Mouse (Mus musculus): Measurements from ENCODE around the gene Fgfr2.

Fgfr2 gene

GRCm38 (mm10) chr7:131001976-131002726, 2121.0 kb downstream of the Fgfr2 start:
- no peak for DNase-seq (ENCODE audit: low read depth, low spot score)

GRCm38 (mm10) chr7:130993907-130994306, 2129.2 kb downstream of the Fgfr2 start:
- DNase-seq (ENCODE audit: low read depth, low spot score) = peak; percentile 35

GRCm38 (mm10) chr7:130991174-130991789, 2131.9 kb downstream of the Fgfr2 start:
- DNase-seq (ENCODE audit: low read depth, low spot score) = no peak

DNA sequence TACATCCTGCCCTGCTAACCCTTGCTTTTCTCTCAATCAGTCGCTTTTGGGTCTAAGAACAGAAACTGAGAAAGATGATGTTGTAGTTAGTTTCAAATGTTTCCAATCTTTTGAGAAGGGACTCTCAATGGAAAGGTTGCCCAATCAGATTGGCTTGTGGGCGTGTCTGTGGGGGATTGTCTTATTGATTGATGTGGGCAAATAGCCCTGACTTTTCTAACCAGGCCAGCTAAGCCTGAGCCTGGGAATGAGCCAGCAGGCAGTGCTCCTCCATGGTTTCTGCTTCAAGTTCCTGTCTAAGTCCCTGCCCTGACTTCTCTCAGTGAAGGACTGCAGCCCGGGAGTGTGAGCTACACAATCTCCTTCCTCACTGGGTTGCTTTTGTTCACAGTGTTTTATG, 2133.8 kb downstream of the Fgfr2 start:
- no peak for DNase-seq (ENCODE audit: low read depth, low spot score)

DNA sequence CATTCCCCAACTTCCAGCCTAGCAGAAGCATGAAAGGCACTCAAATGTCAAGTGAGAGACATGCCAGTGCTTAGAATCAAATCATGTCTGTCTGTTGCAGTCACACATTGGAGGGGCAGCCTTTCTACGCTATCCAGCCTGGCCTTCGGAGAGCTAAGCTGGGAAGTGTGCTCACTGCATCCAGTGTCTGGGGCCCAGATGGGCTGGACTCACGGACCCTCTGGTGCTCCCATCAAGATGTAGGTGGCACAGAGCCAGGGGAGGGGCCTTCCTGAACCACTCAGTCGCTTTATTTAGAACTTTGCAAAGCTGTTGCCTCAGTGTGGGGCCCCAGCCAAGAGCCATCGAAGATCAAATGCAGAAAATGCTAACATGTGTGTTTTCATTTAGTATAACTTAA, 2135.0 kb downstream of the Fgfr2 start:
- DNase-seq (ENCODE audit: low read depth, low spot score) = no peak

- DNase-seq (ENCODE audit: low read depth, low spot score) = no peak
Observed at GRCm38 (mm10) chr7:130985716-130986115, 2137.4 kb downstream of the Fgfr2 start.

DNA sequence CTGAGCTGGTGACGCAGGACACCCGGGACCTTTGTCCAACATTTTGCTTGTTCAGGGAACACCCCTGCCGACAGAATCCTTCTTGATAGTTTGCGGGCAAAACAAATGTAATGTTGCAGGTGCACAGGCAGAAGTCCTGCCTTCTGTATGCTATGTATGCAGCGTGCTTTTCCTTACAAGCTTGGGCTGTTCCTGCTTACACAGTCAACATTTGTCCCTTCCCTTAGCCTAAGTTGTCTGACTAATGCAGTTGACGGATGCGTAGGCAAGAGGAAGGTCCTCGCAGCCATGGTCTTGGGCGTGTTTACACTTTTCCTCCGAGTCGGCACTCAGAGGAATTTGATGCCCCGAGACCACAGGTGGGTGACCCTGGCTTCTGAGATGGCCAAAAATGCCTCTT, 2138.0 kb downstream of the Fgfr2 start:
- DNase-seq (ENCODE audit: low read depth, low spot score) = no peak

- no peak for DNase-seq (ENCODE audit: low read depth, low spot score)
Observed at GRCm38 (mm10) chr7:130984294-130984693, 2138.9 kb downstream of the Fgfr2 start.

- DNase-seq (ENCODE audit: low read depth, low spot score) = no peak
Observed at GRCm38 (mm10) chr7:130982881-130983280, 2140.3 kb downstream of the Fgfr2 start.

GRCm38 (mm10) chr7:130982371-130982770, 2140.8 kb downstream of the Fgfr2 start:
- DNase-seq (ENCODE audit: low read depth, low spot score) = peak; percentile 62

- no peak for DNase-seq (ENCODE audit: low read depth, low spot score)
Observed at GRCm38 (mm10) chr7:130980130-130980529, 2143.0 kb downstream of the Fgfr2 start.

GRCm38 (mm10) chr7:130978545-130978944, 2144.6 kb downstream of the Fgfr2 start:
- DNase-seq (ENCODE audit: low read depth, low spot score) = no peak

GRCm38 (mm10) chr7:130977794-130978521, 2145.2 kb downstream of the Fgfr2 start:
- DNase-seq (ENCODE audit: low read depth, low spot score) = no peak

DNA sequence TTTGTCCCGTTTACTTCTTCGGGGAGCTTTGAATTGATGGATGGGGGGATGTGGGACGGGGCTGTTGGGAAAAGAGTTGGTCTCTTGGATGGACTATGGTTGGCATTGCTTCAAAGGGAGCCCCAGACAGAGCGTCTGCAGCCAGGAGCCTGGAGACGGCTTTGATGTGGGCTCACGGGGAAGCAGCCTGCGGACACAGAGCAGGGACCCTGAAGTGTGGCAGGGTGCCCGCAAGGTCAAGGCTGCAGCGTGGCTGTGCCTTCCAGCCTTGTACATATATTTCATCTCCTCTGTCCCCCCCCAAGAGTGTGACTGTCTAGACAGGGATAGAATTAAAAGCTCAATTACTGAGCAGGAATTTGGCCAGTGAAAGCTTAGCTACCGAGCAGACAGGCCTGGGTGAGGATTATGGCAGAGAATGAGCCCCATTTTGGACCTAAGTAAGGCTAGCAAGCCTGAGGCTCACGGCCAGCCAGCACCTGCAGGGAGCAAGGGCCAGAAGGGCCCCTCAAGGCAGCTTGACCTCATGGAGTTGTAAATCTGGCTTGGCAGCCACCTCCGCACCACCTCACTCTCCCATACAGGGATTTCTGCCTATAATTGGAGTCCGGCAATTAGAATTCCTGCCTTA, 2146.7 kb downstream of the Fgfr2 start:
- DNase-seq (ENCODE audit: low read depth, low spot score) = peak; percentile 43

DNA sequence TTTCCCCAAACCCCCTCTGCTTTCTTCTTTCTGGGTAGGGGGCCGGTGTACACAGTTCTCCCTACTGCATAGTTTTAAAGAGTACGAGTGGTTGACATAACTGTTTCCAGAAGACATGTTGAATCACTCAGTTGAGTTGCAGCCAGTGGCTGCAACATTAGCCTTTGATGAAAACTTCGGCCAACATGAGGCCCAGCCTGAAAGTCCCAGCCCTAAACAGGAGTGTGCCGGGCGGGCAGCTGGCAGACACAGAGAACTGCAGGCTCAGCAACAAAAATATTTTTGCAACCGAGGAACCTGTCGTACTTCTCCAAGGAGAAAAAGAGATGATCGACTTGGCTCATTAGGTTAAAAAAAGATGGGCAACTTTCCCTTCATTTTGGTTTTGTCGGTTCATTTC, 2150.4 kb downstream of the Fgfr2 start:
- DNase-seq (ENCODE audit: low read depth, low spot score) = no peak

DNA sequence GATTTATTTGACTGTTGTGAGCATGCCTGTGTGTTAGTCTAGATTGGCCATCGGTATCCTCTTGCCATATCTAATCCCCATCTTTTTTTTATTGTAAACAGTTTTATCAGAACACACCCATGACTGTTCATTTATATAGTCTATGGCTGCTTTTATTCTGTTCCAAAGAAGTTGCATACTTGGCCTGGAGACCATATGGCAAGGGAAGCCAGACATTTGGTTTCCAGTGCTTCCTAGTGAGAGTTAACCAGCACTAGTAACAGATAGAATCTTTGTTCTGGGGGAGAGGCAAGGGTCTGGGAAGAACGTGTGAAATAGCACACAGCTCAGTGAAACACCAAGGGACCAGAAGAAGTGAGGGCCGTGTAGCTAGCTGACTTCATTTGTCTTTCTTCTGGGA, 2153.6 kb downstream of the Fgfr2 start:
- no peak for DNase-seq (ENCODE audit: low read depth, low spot score)

DNA sequence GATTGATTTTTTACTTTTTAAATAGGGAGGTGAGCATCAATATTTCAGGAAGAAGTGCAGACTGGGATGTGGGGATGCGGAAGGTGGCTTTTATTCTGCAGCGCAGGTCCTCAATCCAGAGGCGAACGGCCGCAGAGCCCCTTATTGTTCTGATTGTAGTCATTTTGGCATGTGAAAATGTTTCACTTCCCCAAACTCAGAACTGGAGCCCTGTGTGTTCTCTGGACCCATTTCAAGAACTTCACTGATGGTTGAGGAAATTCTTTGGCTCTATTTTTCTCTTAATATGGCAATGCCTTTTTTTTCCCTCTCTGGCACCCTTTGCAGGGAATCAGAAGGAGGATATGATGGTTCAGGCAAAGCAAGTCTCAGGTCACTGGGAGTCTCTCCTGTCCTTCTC, 2154.1 kb downstream of the Fgfr2 start:
- DNase-seq (ENCODE audit: low read depth, low spot score) = no peak

DNA sequence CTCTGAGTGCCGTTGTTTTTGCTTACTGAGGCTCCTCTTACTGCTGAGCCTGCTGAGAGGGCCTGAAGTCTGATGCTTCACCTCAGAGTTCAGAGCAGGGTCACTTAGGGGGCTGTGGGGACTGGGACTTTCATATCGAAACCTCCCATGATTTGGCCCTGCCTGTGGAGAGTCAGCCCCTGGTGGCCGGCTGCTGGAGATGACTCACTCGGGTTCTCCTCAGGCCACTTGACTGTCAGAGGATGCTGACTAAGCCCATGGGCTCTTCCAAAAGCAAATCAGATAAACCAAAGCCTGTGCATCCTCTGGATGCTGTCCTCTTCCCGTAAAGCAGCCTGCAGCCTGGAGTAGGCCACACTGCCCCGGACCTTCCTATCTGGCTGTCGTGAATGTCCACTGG, 2154.6 kb downstream of the Fgfr2 start:
- no peak for DNase-seq (ENCODE audit: low read depth, low spot score)

- DNase-seq (ENCODE audit: low read depth, low spot score) = no peak
Observed at GRCm38 (mm10) chr7:130967901-130968300, 2155.2 kb downstream of the Fgfr2 start.

GRCm38 (mm10) chr7:130966876-130967275, 2156.3 kb downstream of the Fgfr2 start:
- DNase-seq (ENCODE audit: low read depth, low spot score) = no peak

DNA sequence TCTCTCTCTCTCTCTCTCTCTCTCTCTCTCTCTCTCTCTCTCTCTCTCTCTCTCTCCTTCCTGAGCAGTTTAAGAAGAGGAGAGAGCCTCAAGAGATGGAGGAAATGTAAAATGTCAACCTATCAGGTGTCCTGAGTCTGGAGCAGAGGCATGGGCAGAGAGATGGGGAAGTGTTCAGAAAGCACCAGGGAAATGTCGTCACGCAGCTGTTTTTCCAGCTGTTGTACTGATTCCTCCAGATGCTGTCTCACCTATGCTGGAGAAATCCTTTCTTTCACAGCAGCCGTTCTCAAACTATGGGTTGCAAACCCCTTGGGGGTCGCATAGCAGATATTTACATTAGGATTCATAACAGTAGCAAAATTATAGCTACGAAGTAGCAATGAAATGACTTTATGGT, 2156.7 kb downstream of the Fgfr2 start:
- DNase-seq (ENCODE audit: low read depth, low spot score) = peak; percentile 43

DNA sequence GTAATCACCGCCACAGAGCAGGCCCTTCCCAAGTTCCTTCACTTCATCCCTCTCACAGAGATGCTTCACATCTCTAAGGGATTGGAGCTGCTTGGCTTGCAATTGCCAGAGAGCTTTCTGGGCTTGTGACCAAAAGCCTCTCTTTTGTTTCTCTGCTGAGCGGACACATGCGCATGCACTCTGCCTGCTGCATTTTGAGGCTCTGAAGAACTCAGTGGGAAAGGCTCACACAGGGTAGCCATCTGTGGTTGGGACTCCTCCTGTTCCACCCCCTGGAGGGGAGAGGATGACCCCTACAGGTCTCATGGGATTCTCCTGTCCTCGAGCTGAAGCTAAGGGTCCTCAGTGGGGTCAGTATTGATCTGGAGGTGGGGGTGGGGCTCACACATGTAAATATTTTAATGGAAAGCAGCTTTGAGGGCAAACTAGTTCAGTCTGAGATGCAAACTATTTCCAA, 2157.2 kb downstream of the Fgfr2 start:
- DNase-seq (ENCODE audit: low read depth, low spot score) = peak; percentile 46
